Mouse (Mus musculus) bone marrow macrophage, adult 2 months (primary cell): Measurements from ENCODE around the gene Gjc3.

Experiments used
- CTCF ChIP-seq: IDR thresholded peaks from 2 replicates; pipeline ENCODE4 v1.5.1; 2012; ENCODE audit warnings: low read depth, mild to moderate bottlenecking, low read length, moderate library complexity
- POLR2A ChIP-seq: IDR thresholded peaks from 2 replicates; pipeline ENCODE4 v1.6.1; 2012; ENCODE audit warnings: mild to moderate bottlenecking, low read depth, low read length, borderline replicate concordance

DNA sequence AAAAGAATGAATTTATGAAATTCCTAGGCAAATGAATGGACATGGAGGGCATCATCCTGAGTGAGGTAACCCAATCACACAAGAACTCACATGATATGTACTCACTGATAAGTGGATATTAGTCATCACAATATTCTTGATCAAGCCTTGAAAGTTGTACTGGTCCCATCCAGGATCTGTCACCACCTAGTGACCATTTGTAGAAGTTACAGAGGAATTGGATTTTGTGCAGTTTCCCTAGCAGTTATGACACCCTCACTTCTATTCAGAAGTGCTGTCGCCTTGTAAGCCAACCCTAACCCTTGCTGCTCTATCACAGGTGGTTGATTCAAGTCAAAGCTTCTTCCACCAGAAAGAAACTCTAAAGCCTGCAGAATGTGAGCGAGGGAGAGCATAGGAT, 10.3 kb upstream of the Gjc3 start:
- no peak for TF ChIP-seq CTCF
- no peak for TF ChIP-seq POLR2A
